Mouse (Mus musculus) embryonic facial prominence, embryonic 14.5 days (tissue): ENCODE measurements around the gene Igf1r. TPM values are rescaled to one million over a fixed set of nuclear protein-coding genes. Genes with fewer than 3 reads are reported as not detected.

Experiments used
- ATAC-seq: fragments of 200-750 bp; cut with Nextera tagmentation; 2 replicates; pipeline ENCODE4 v1.8.0; 2017; ENCODE audit warnings: low read depth, moderate number of reproducible peaks, moderate TSS enrichment
- DNase-seq: peaks from one replicate; pipeline ENCODE4 v3.0.0-alpha.2; 2015; ENCODE audit warnings: low spot score
- H3K27ac ChIP-seq: fragments of 300-500 bp; sonication (generic); replicated peaks from 2 replicates; pipeline ENCODE4 v1.5.1; 2014; ENCODE audit warnings: low read depth, mild to moderate bottlenecking, low read length, moderate library complexity
- H3K27me3 ChIP-seq: fragments of 300-500 bp; sonication (generic); replicated peaks from 2 replicates; pipeline ENCODE4 v1.6.1; 2014; ENCODE audit warnings: low read length; ENCODE audit not compliant: control insufficient read depth, insufficient read depth
- H3K36me3 ChIP-seq: fragments of 300-500 bp; sonication (generic); 2 replicates; pipeline ENCODE4 v1.6.1; 2014; ENCODE audit warnings: low read length, mixed read lengths; ENCODE audit not compliant: control insufficient read depth, insufficient read depth
- H3K4me1 ChIP-seq: fragments of 300-500 bp; sonication (generic); 2 replicates; pipeline ENCODE4 v1.6.1; 2014; ENCODE audit warnings: antibody characterized with exemption, low read length; ENCODE audit not compliant: control insufficient read depth, insufficient read depth
- H3K4me2 ChIP-seq: fragments of 300-500 bp; sonication (generic); 2 replicates; pipeline ENCODE4 v1.6.1; 2014; ENCODE audit warnings: low read depth, mild to moderate bottlenecking, low read length, moderate library complexity, mixed read lengths
- H3K4me3 ChIP-seq: fragments of 300-500 bp; sonication (generic); 2 replicates; pipeline ENCODE4 v1.5.1; 2014; ENCODE audit warnings: low read depth, mild to moderate bottlenecking, low read length
- H3K9ac ChIP-seq: fragments of 300-500 bp; sonication (generic); 2 replicates; pipeline ENCODE4 v1.6.1; 2014; ENCODE audit warnings: low read depth, mild to moderate bottlenecking, low read length, moderate library complexity, mixed read lengths
- H3K9me3 ChIP-seq: fragments of 300-500 bp; sonication (generic); 2 replicates; pipeline ENCODE4 v1.6.1; 2016; ENCODE audit warnings: low read length; ENCODE audit not compliant: control insufficient read depth
- WGBS: fragments of 180-500 bp; shearing (Covaris S2); extraction: QIAGEN DNeasy Blood & Tissue Kit; methylation state at CpG from one replicate; pipeline ENCODE4 v1.1.7; 2014; 5-methylcytosine and 5-hydroxymethylcytosine counted together
- polyA plus RNA-seq: library from polyadenylated mRNA; unstranded; fragments of >200 nt; fragmentation: Nextera tagmentation; extraction: Ambion mirVana; gene quantifications from 2 replicates; pipeline ENCODE4 v1.2.1, GENCODE M21; 2014

Gene Igf1r
- polyA plus RNA-seq, 1 experiment from 2014 or later = 16.8 TPM

- Histone ChIP-seq H3K4me1 (peaks cover 21% of the 10 kb centered on the region), H3K4me3 (no peak overlapping the region), H3K27ac (no peak overlapping the region), H3K9me3 (no peaks in the 10 kb centered on the region), H3K4me2 (no peak overlapping the region), H3K9ac (peak overlapping the region; percentile 10; the same call in 1 of the 2 replicates), H3K27me3 (no peaks in the 10 kb centered on the region), H3K36me3 (peaks cover 4% of the 10 kb centered on the region; the same call in 1 of the 2 replicates)
- DNase-seq = no peak
- 67% methylated on average over 5 of the region's 5 CpGs for WGBS
- ATAC-seq = no peak
These were observed 164.9 kb downstream of the Igf1r start for GRCm38 (mm10) chr7:68117567-68117966.

- Histone ChIP-seq H3K36me3 (peaks cover 4% of the 10 kb centered on the region; the same call in 1 of the 2 replicates), H3K9me3 (no peaks in the 10 kb centered on the region), H3K27ac (no peak overlapping the region), H3K27me3 (no peaks in the 10 kb centered on the region), H3K4me3 (no peak overlapping the region), H3K9ac (no peak overlapping the region), H3K4me1 (peaks cover 21% of the 10 kb centered on the region), H3K4me2 (no peak overlapping the region)
- ATAC-seq (no peak), DNase-seq (no peak)
- WGBS = 29% methylated on average over 2 of the region's 2 CpGs
These were observed 165.4 kb downstream of the Igf1r start for GRCm38 (mm10) chr7:68117981-68118380.

GRCm38 (mm10) chr7:68119605-68120004 is 167.0 kb downstream of the Igf1r start:
- ATAC-seq (no peak), DNase-seq (no peak)
- Histone ChIP-seq H3K27ac (no peak overlapping the region), H3K4me3 (no peak overlapping the region), H3K27me3 (no peaks in the 10 kb centered on the region), H3K4me2 (no peak overlapping the region), H3K9ac (no peak overlapping the region), H3K36me3 (peaks cover 4% of the 10 kb centered on the region; the same call in 1 of the 2 replicates), H3K4me1 (peaks cover 12% of the 10 kb centered on the region), H3K9me3 (no peaks in the 10 kb centered on the region)
- 58% methylated on average over 5 of the region's 5 CpGs for WGBS

- no peak overlapping the region for H3K9ac ChIP-seq
- no peak overlapping the region for H3K4me2 ChIP-seq
- no peak overlapping the region for H3K4me3 ChIP-seq
- H3K27me3 ChIP-seq = no peaks in the 10 kb centered on the region
- peaks cover 4% of the 10 kb centered on the region; the same call in 1 of the 2 replicates for H3K4me1 ChIP-seq
- DNase-seq (no peak), ATAC-seq (no peak)
- H3K36me3 ChIP-seq = peaks cover 4% of the 10 kb centered on the region; the same call in 1 of the 2 replicates
- H3K9me3 ChIP-seq = no peaks in the 10 kb centered on the region
- 18% methylated on average over 3 of the region's 3 CpGs for WGBS
- H3K27ac ChIP-seq = no peak overlapping the region
These were observed 169.8 kb downstream of the Igf1r start for GRCm38 (mm10) chr7:68122418-68122817.

GRCm38 (mm10) chr7:68125347-68125746 is 172.7 kb downstream of the Igf1r start:
- peaks cover 14% of the 10 kb centered on the region for H3K4me1 ChIP-seq
- H3K27me3 ChIP-seq = no peaks in the 10 kb centered on the region
- no peaks in the 10 kb centered on the region for H3K9me3 ChIP-seq
- H3K36me3 ChIP-seq = no peaks in the 10 kb centered on the region
- no peak overlapping the region for H3K4me2 ChIP-seq
- H3K27ac ChIP-seq = no peak overlapping the region
- DNase-seq (no peak), ATAC-seq (no peak)
- no peak overlapping the region for H3K4me3 ChIP-seq
- WGBS = 54% methylated on average over 2 of the region's 2 CpGs
- no peak overlapping the region for H3K9ac ChIP-seq

GRCm38 (mm10) chr7:68127799-68128261 is 175.2 kb downstream of the Igf1r start:
- Histone ChIP-seq H3K9ac (0 out of 2 replicates have a peak overlapping the region, but pooled peaks have one; percentile 58), H3K27me3 (no peaks in the 10 kb centered on the region), H3K4me1 (peaks cover 25% of the 10 kb centered on the region), H3K9me3 (no peaks in the 10 kb centered on the region), H3K27ac (peak overlapping the region; percentile 89; the same call in 1 of the 2 replicates), H3K4me3 (no peak overlapping the region), H3K4me2 (peak overlapping the region; percentile 88), H3K36me3 (no peaks in the 10 kb centered on the region)
- 33% methylated on average over 6 of the region's 6 CpGs for WGBS
- ATAC-seq (no peak), DNase-seq (peak; percentile 70)

- H3K27me3 ChIP-seq = no peaks in the 10 kb centered on the region
- H3K4me3 ChIP-seq = peak overlapping the region; percentile 59
- H3K27ac ChIP-seq = peak overlapping the region; percentile 89; the same call in 1 of the 2 replicates
- 16% methylated on average over 7 of the region's 7 CpGs for WGBS
- no peaks in the 10 kb centered on the region for H3K9me3 ChIP-seq
- ATAC-seq (no peak), DNase-seq (no peak)
- peak overlapping the region; percentile 58; the same call in 1 of the 2 replicates for H3K9ac ChIP-seq
- H3K4me1 ChIP-seq = peaks cover 25% of the 10 kb centered on the region
- no peaks in the 10 kb centered on the region for H3K36me3 ChIP-seq
- peak overlapping the region; percentile 88 for H3K4me2 ChIP-seq
These were observed 175.6 kb downstream of the Igf1r start for GRCm38 (mm10) chr7:68128271-68128674.

- DNase-seq (peak; percentile 99), ATAC-seq (peak; percentile 94)
- Histone ChIP-seq H3K9me3 (no peaks in the 10 kb centered on the region), H3K36me3 (no peaks in the 10 kb centered on the region), H3K4me3 (peak overlapping the region; percentile 59), H3K4me2 (peak overlapping the region; percentile 88), H3K9ac (peak overlapping the region; percentile 62), H3K27me3 (no peaks in the 10 kb centered on the region), H3K4me1 (peaks cover 25% of the 10 kb centered on the region), H3K27ac (peak overlapping the region; percentile 89)
- WGBS = 0% methylated on average over 16 of the region's 19 CpGs
These were observed 176.5 kb downstream of the Igf1r start for GRCm38 (mm10) chr7:68129077-68129511.
